Mouse (Mus musculus): ENCODE results near the gene Pex10. TPM values are rescaled to one million over a fixed set of nuclear protein-coding genes. Genes with fewer than 3 reads are reported as not detected.

Pex10 gene
- polyA plus RNA-seq, 1 experiment from 2014 or later: 27.4 TPM

- 75% methylated on average over 11 of the region's 11 CpGs for WGBS
- Histone ChIP-seq H3K4me2 (ENCODE audit: low read depth, low read length) (no peak overlapping the region), H3K27ac (ENCODE audit: low read length) (no peak overlapping the region), H3K9me3 (ENCODE audit: control insufficient read depth, low read length) (no peaks in the 10 kb centered on the region), H3K9ac (ENCODE audit: low read length) (no peak overlapping the region), H3K4me1 (replicated peaks; ENCODE audit: control insufficient read depth, insufficient read depth, low read length) (peaks cover 16% of the 10 kb centered on the region), H3K4me3 (ENCODE audit: low read length) (no peak overlapping the region), H3K27me3 (ENCODE audit: control insufficient read depth, insufficient read depth, low read depth, low read length) (no peaks in the 10 kb centered on the region), H3K36me3 (ENCODE audit: control insufficient read depth, insufficient read depth, low read length) (no peaks in the 10 kb centered on the region)
- no peak for ATAC-seq (ENCODE audit: low read depth)
Observed at GRCm38 (mm10) chr4:155024170-155025010, 42.4 kb upstream of the Pex10 start.

GRCm38 (mm10) chr4:155033115-155033514, 33.7 kb upstream of the Pex10 start:
- Histone ChIP-seq H3K9me3 (ENCODE audit: control insufficient read depth, low read length) (no peaks in the 10 kb centered on the region), H3K4me1 (replicated peaks; ENCODE audit: control insufficient read depth, insufficient read depth, low read length) (0 out of 2 replicates have a peak, but pooled peaks cover 2% of the 10 kb centered on the region), H3K36me3 (ENCODE audit: control insufficient read depth, insufficient read depth, low read length) (no peaks in the 10 kb centered on the region), H3K4me3 (ENCODE audit: low read length) (no peak overlapping the region), H3K9ac (ENCODE audit: low read length) (no peak overlapping the region), H3K27me3 (ENCODE audit: control insufficient read depth, insufficient read depth, low read depth, low read length) (no peaks in the 10 kb centered on the region), H3K4me2 (ENCODE audit: low read depth, low read length) (no peak overlapping the region), H3K27ac (ENCODE audit: low read length) (no peak overlapping the region)
- 36% methylated on average over 6 of the region's 6 CpGs for WGBS
- no peak for ATAC-seq (ENCODE audit: low read depth)

- Histone ChIP-seq H3K4me1 (replicated peaks; ENCODE audit: control insufficient read depth, insufficient read depth, low read length) (no peaks in the 10 kb centered on the region), H3K9me3 (ENCODE audit: control insufficient read depth, low read length) (no peaks in the 10 kb centered on the region), H3K4me3 (ENCODE audit: low read length) (no peak overlapping the region), H3K9ac (ENCODE audit: low read length) (no peak overlapping the region), H3K27ac (ENCODE audit: low read length) (no peak overlapping the region), H3K4me2 (ENCODE audit: low read depth, low read length) (no peak overlapping the region), H3K36me3 (ENCODE audit: control insufficient read depth, insufficient read depth, low read length) (no peaks in the 10 kb centered on the region), H3K27me3 (ENCODE audit: control insufficient read depth, insufficient read depth, low read depth, low read length) (no peaks in the 10 kb centered on the region)
- WGBS: 47% methylated on average over 7 of the region's 7 CpGs
- ATAC-seq (ENCODE audit: low read depth): no peak
Observed at GRCm38 (mm10) chr4:155034202-155034601, 32.6 kb upstream of the Pex10 start.

- no peak overlapping the region for H3K9ac ChIP-seq (ENCODE audit: low read length)
- 60% methylated on average over 13 of the region's 13 CpGs for WGBS
- H3K4me2 ChIP-seq (ENCODE audit: low read depth, low read length): no peak overlapping the region
- no peaks in the 10 kb centered on the region for H3K27me3 ChIP-seq (ENCODE audit: control insufficient read depth, insufficient read depth, low read depth, low read length)
- H3K27ac ChIP-seq (ENCODE audit: low read length): no peak overlapping the region
- no peaks in the 10 kb centered on the region for H3K4me1 ChIP-seq (replicated peaks; ENCODE audit: control insufficient read depth, insufficient read depth, low read length)
- ATAC-seq (ENCODE audit: low read depth): no peak
- H3K4me3 ChIP-seq (ENCODE audit: low read length): no peak overlapping the region
- H3K36me3 ChIP-seq (ENCODE audit: control insufficient read depth, insufficient read depth, low read length): no peaks in the 10 kb centered on the region
- no peaks in the 10 kb centered on the region for H3K9me3 ChIP-seq (ENCODE audit: control insufficient read depth, low read length)
Observed at GRCm38 (mm10) chr4:155034787-155035186, 32.0 kb upstream of the Pex10 start.

- Histone ChIP-seq H3K36me3 (ENCODE audit: control insufficient read depth, insufficient read depth, low read length) (no peaks in the 10 kb centered on the region), H3K27ac (ENCODE audit: low read length) (no peak overlapping the region), H3K9me3 (ENCODE audit: control insufficient read depth, low read length) (no peaks in the 10 kb centered on the region), H3K4me1 (replicated peaks; ENCODE audit: control insufficient read depth, insufficient read depth, low read length) (no peaks in the 10 kb centered on the region), H3K9ac (ENCODE audit: low read length) (no peak overlapping the region), H3K27me3 (ENCODE audit: control insufficient read depth, insufficient read depth, low read depth, low read length) (peaks cover 36% of the 10 kb centered on the region), H3K4me2 (ENCODE audit: low read depth, low read length) (no peak overlapping the region), H3K4me3 (ENCODE audit: low read length) (no peak overlapping the region)
- WGBS: 59% methylated on average over 9 of the region's 9 CpGs
- ATAC-seq (ENCODE audit: low read depth): no peak
Observed at GRCm38 (mm10) chr4:155040197-155040596, 26.6 kb upstream of the Pex10 start.

GRCm38 (mm10) chr4:155040696-155041095, 26.1 kb upstream of the Pex10 start:
- Histone ChIP-seq H3K9ac (ENCODE audit: low read length) (no peak overlapping the region), H3K27me3 (ENCODE audit: control insufficient read depth, insufficient read depth, low read depth, low read length) (peaks cover 36% of the 10 kb centered on the region), H3K27ac (ENCODE audit: low read length) (no peak overlapping the region), H3K36me3 (ENCODE audit: control insufficient read depth, insufficient read depth, low read length) (no peaks in the 10 kb centered on the region), H3K4me1 (replicated peaks; ENCODE audit: control insufficient read depth, insufficient read depth, low read length) (no peaks in the 10 kb centered on the region), H3K4me2 (ENCODE audit: low read depth, low read length) (no peak overlapping the region), H3K9me3 (ENCODE audit: control insufficient read depth, low read length) (no peaks in the 10 kb centered on the region), H3K4me3 (ENCODE audit: low read length) (no peak overlapping the region)
- ATAC-seq (ENCODE audit: low read depth): no peak
- WGBS: 70% methylated on average over 6 of the region's 6 CpGs

GRCm38 (mm10) chr4:155042606-155043288, 24.1 kb upstream of the Pex10 start:
- Histone ChIP-seq H3K4me1 (replicated peaks; ENCODE audit: control insufficient read depth, insufficient read depth, low read length) (no peaks in the 10 kb centered on the region), H3K4me2 (ENCODE audit: low read depth, low read length) (peak overlapping the region; percentile 54), H3K4me3 (ENCODE audit: low read length) (peak overlapping the region; percentile 28), H3K27ac (ENCODE audit: low read length) (no peak overlapping the region), H3K36me3 (ENCODE audit: control insufficient read depth, insufficient read depth, low read length) (no peaks in the 10 kb centered on the region), H3K27me3 (ENCODE audit: control insufficient read depth, insufficient read depth, low read depth, low read length) (peaks cover 36% of the 10 kb centered on the region), H3K9me3 (ENCODE audit: control insufficient read depth, low read length) (no peaks in the 10 kb centered on the region), H3K9ac (ENCODE audit: low read length) (no peak overlapping the region)
- no peak for ATAC-seq (ENCODE audit: low read depth)
- 3% methylated on average over 59 of the region's 65 CpGs for WGBS

- H3K27me3 ChIP-seq (ENCODE audit: control insufficient read depth, insufficient read depth, low read depth, low read length): peaks cover 36% of the 10 kb centered on the region
- H3K4me1 ChIP-seq (replicated peaks; ENCODE audit: control insufficient read depth, insufficient read depth, low read length): no peaks in the 10 kb centered on the region
- peak overlapping the region; percentile 28 for H3K4me3 ChIP-seq (ENCODE audit: low read length)
- WGBS: under 1% methylated on average over 25 of the region's 25 CpGs
- no peaks in the 10 kb centered on the region for H3K36me3 ChIP-seq (ENCODE audit: control insufficient read depth, insufficient read depth, low read length)
- H3K4me2 ChIP-seq (ENCODE audit: low read depth, low read length): peak overlapping the region; percentile 54
- H3K9me3 ChIP-seq (ENCODE audit: control insufficient read depth, low read length): no peaks in the 10 kb centered on the region
- no peak overlapping the region for H3K9ac ChIP-seq (ENCODE audit: low read length)
- H3K27ac ChIP-seq (ENCODE audit: low read length): no peak overlapping the region
- no peak for ATAC-seq (ENCODE audit: low read depth)
Observed at GRCm38 (mm10) chr4:155043289-155043625, 23.6 kb upstream of the Pex10 start.

- Histone ChIP-seq H3K27me3 (ENCODE audit: control insufficient read depth, insufficient read depth, low read depth, low read length) (peaks cover 32% of the 10 kb centered on the region), H3K36me3 (ENCODE audit: control insufficient read depth, insufficient read depth, low read length) (no peaks in the 10 kb centered on the region), H3K4me2 (ENCODE audit: low read depth, low read length) (no peak overlapping the region), H3K4me3 (ENCODE audit: low read length) (no peak overlapping the region), H3K27ac (ENCODE audit: low read length) (no peak overlapping the region), H3K9ac (ENCODE audit: low read length) (no peak overlapping the region), H3K4me1 (replicated peaks; ENCODE audit: control insufficient read depth, insufficient read depth, low read length) (no peaks in the 10 kb centered on the region), H3K9me3 (ENCODE audit: control insufficient read depth, low read length) (no peaks in the 10 kb centered on the region)
- no peak for ATAC-seq (ENCODE audit: low read depth)
- WGBS: 78% methylated on average over 14 of the region's 14 CpGs
Observed at GRCm38 (mm10) chr4:155046636-155047035, 20.2 kb upstream of the Pex10 start.
